Mouse (Mus musculus) layer of hippocampus, postnatal 10 days (tissue): Measurements from ENCODE around the gene Arl8b. TPM values are rescaled to one million over a fixed set of nuclear protein-coding genes. Genes with fewer than 3 reads are reported as not detected.

Experiments
- total RNA-seq, 2 experiments: library from RNA; stranded (reverse); gene quantifications; 2 replicates each; pipeline ENCODE4 v1.2.3; 2021

The Arl8b gene
- total RNA-seq, 2 experiments from 2014 or later = 142 to 165 TPM

Other genes starting within 250 kb of the Arl8b start
- gene Bhlhe40, start 122.5 kb upstream of the Arl8b start, total RNA-seq = 10 to 100 TPM; 36.9 to 49.7 TPM
- 10 to 100 TPM; 24.1 to 32.9 TPM for gene Edem1, start 45.5 kb downstream of the Arl8b start, total RNA-seq